Mouse (Mus musculus) erythroblast, embryonic 14.5 days (primary cell): ENCODE measurements around the gene Snx3.

Source experiments
- GATA1 ChIP-seq: IDR thresholded peaks from 2 replicates; pipeline ENCODE4 v1.6.1; 2012; ENCODE audit warnings: low read length, inconsistent platforms, mixed read lengths
- TAL1 ChIP-seq: IDR thresholded peaks from 3 replicates; pipeline ENCODE4 v1.6.1; 2012; ENCODE audit warnings: low read length, inconsistent platforms, mixed read lengths

- no peak for TF ChIP-seq GATA1
- TF ChIP-seq TAL1 = no peak
Measured at GRCm38 (mm10) chr10:42474946-42475514, 26.8 kb upstream of the Snx3 start.
